Comparison of ENCODE assay signal across 20 mouse cellular contexts in genomic region chr1:23676301-23676700, GRCm38 (mm10).
A peak's percentile ranks its signal among the peaks of the same experiment; 100 is the strongest.
DNase-seq lines count a peak whose midpoint lies in the region; ATAC-seq and TF ChIP-seq lines count a peak whose summit lies in the region.
"Had no signal": no experiment of that assay in that cellular context is flagged by ENCODE, and none has a peak within 500 bp of the region (broad histone marks: within the 10 kb centered on the region; RNA-seq: fewer than 3 reads in every experiment).

No protein-coding gene starts in this region.

- H3K9me3 ChIP-seq in limb, embryonic 11.5 days (ENCODE audit: control insufficient read depth, low read length) = no peaks in the 10 kb centered on the region
- no peaks in the 10 kb centered on the region for H3K9me3 ChIP-seq in limb, embryonic 10.5 days (replicated peaks)
- no peaks in the 10 kb centered on the region for H3K9me3 ChIP-seq in hindbrain, embryonic 12.5 days (replicated peaks)
- H3K9me3 ChIP-seq: embryonic facial prominence, embryonic 13.5 days; embryonic facial prominence, embryonic 15.5 days; forebrain, embryonic 10.5 days; forebrain, embryonic 12.5 days had no signal

- 85% methylated on average over 2 of the region's 2 CpGs for WGBS in limb, embryonic 11.5 days
- WGBS in limb, embryonic 10.5 days = 88% methylated on average over 2 of the region's 2 CpGs
- WGBS in hindbrain, embryonic 12.5 days = 91% methylated on average over 2 of the region's 2 CpGs

- H3K36me3 ChIP-seq in limb, embryonic 11.5 days (ENCODE audit: control insufficient read depth, insufficient read depth, low read length) = no peaks in the 10 kb centered on the region
- H3K36me3 ChIP-seq in limb, embryonic 10.5 days = no peaks in the 10 kb centered on the region
- H3K36me3 ChIP-seq in hindbrain, embryonic 12.5 days = no peaks in the 10 kb centered on the region
- H3K36me3 ChIP-seq: embryonic facial prominence, embryonic 13.5 days; embryonic facial prominence, embryonic 15.5 days; forebrain, embryonic 10.5 days; forebrain, embryonic 12.5 days had no signal

- no peak overlapping the region for H3K27ac ChIP-seq in limb, embryonic 11.5 days (replicated peaks; ENCODE audit: low read depth, low read length)
- no peak overlapping the region for H3K27ac ChIP-seq in limb, embryonic 10.5 days
- no peak overlapping the region for H3K27ac ChIP-seq in hindbrain, embryonic 12.5 days
- H3K27ac ChIP-seq: embryonic facial prominence, embryonic 13.5 days; embryonic facial prominence, embryonic 15.5 days; forebrain, embryonic 10.5 days; forebrain, embryonic 12.5 days had no signal

- no peaks in the 10 kb centered on the region for H3K4me1 ChIP-seq in limb, embryonic 11.5 days (ENCODE audit: control insufficient read depth, insufficient read depth, low read length)
- no peaks in the 10 kb centered on the region for H3K4me1 ChIP-seq in limb, embryonic 10.5 days
- H3K4me1 ChIP-seq in hindbrain, embryonic 12.5 days = no peaks in the 10 kb centered on the region
- H3K4me1 ChIP-seq: embryonic facial prominence, embryonic 13.5 days; embryonic facial prominence, embryonic 15.5 days; forebrain, embryonic 10.5 days; forebrain, embryonic 12.5 days had no signal

- ATAC-seq in cerebellum, adult (ENCODE audit: insufficient number of reproducible peaks, low FRiP score, low TSS enrichment) = no peak
- no peak for ATAC-seq in limb, embryonic 11.5 days (ENCODE audit: insufficient number of reproducible peaks, low FRiP score, low TSS enrichment, low read depth)
- no peak for ATAC-seq in hindbrain, embryonic 12.5 days (ENCODE audit: low FRiP score)
- ATAC-seq: forebrain, embryonic 14.5 days; forebrain, embryonic 16.5 days had no signal

- no peaks in the 10 kb centered on the region for H3K27me3 ChIP-seq in limb, embryonic 11.5 days (ENCODE audit: control insufficient read depth, insufficient read depth, low read length)
- no peaks in the 10 kb centered on the region for H3K27me3 ChIP-seq in limb, embryonic 10.5 days (ENCODE audit: low read depth, poor library complexity, severe bottlenecking)
- H3K27me3 ChIP-seq in hindbrain, embryonic 12.5 days = no peaks in the 10 kb centered on the region
- H3K27me3 ChIP-seq: embryonic facial prominence, embryonic 13.5 days; embryonic facial prominence, embryonic 15.5 days; forebrain, embryonic 12.5 days had no signal

- H3K4me2 ChIP-seq in limb, embryonic 11.5 days (ENCODE audit: low read depth, severe bottlenecking) = no peak overlapping the region
- no peak overlapping the region for H3K4me2 ChIP-seq in hindbrain, embryonic 12.5 days (replicated peaks)
- H3K4me2 ChIP-seq: embryonic facial prominence, embryonic 13.5 days; embryonic facial prominence, embryonic 15.5 days; forebrain, embryonic 12.5 days had no signal

- no peak overlapping the region for H3K4me3 ChIP-seq in limb, embryonic 11.5 days (ENCODE audit: low read depth, low read length)
- no peak overlapping the region for H3K4me3 ChIP-seq in limb, embryonic 10.5 days
- no peak overlapping the region for H3K4me3 ChIP-seq in hindbrain, embryonic 12.5 days
- H3K4me3 ChIP-seq: embryonic facial prominence, embryonic 13.5 days; embryonic facial prominence, embryonic 15.5 days; erythroblast, embryonic 14.5 days; forebrain, embryonic 10.5 days; forebrain, embryonic 12.5 days had no signal

- H3K9ac ChIP-seq in limb, embryonic 11.5 days (ENCODE audit: low read length) = no peak overlapping the region
- H3K9ac ChIP-seq in hindbrain, embryonic 12.5 days = no peak overlapping the region
- H3K9ac ChIP-seq: embryonic facial prominence, embryonic 13.5 days; embryonic facial prominence, embryonic 15.5 days; forebrain, embryonic 12.5 days had no signal

- no peak for TF ChIP-seq POLR2A in brain, embryonic 14.5 days (IDR thresholded peaks at IDR 0.05; ENCODE audit: borderline replicate concordance, extremely low read depth, insufficient read depth, insufficient read length, poor library complexity, severe bottlenecking)

- TF ChIP-seq CTCF in brain, embryonic 14.5 days (IDR thresholded peaks at IDR 0.05; ENCODE audit: borderline replicate concordance, extremely low read depth, insufficient read depth, insufficient read length) = no peak

- DNase-seq in cerebellum, postnatal 14 days = peak; percentile 52 to 56
- peak; percentile 5 for DNase-seq in limb, embryonic 11.5 days (ENCODE audit: low spot score)
- no peak for DNase-seq in limb, embryonic 10.5 days (ENCODE audit: low spot score)
- DNase-seq in brain, adult 2 months (ENCODE audit: low read depth, low spot score) = peak; percentile 36
- DNase-seq in brain, embryonic 14.5 days (ENCODE audit: low read depth) = peak; percentile 18
- DNase-seq: adrenal gland, adult 2 months; adrenal gland, postnatal 10 days; adrenal gland, postnatal 25 days; cerebellum, adult 8-10 months; cerebellum, adult 9-11 months; embryo, embryonic 11 days had no signal
